Comparison of ENCODE assay signal across 8 mouse cellular contexts in the genomic region with DNA sequence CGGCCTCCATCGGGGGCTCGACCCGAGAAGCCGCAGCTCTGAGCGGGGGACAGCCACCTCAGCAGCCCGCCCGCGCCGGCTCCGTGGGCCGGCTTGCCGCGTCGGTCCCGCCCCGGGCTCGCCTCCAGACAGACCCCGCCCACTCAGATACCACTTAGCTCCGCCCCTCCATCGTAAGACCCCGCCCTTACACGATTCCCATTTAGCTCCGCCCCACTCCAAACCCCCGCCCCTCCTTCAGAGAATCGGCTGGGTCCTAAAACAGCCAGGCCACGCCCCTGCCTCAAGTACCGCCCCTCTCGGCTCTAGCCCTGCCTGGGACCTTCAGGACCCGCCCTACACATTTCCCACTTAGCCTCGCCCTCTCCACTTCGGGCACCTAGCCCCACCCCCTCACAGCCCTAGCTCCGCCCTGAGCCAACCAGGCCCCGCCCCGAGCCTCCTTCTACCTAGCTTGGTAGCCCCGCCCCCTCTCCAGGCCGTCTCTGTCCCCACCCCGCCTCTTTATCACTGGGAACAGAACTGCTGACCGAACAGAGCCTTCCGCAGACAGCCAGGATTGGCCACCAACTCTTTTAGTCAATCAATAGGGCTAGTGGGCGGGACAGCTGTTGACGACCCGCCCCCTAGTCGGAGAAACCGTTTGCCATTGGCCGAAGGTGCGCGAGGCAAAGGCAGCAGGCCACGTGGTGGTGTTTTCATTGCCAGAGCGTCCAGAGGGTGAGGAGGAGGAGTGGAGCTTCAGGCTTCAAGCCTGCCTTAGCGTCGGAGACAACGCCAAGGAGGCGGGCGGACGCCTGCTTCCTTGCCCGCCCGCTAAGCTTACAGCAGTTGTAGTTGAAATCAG. TPM values are rescaled to one million over a fixed set of nuclear protein-coding genes. Genes with fewer than 3 reads are reported as not detected.
A peak's percentile ranks its signal among the peaks of the same experiment; 100 is the strongest.
DNase-seq lines count a peak whose midpoint lies in the region; ATAC-seq and TF ChIP-seq lines count a peak whose summit lies in the region.

Gene Wipi1, minus strand, starts transcription at position 665 of the 847 bp plus-strand sequence.

- TF ChIP-seq CTCF in MEL (IDR thresholded peaks at IDR 0.05 in 2 of 3, conservative IDR thresholded peaks at IDR 0.05 in 1 of 3; ENCODE audit: control insufficient read depth in 1 of 3, insufficient read depth in 1 of 3, low read depth in 2 of 3, low read length in 3 of 3, poor library complexity in 1 of 3, severe bottlenecking in 1 of 3), result no peak
- no peak for TF ChIP-seq CTCF in cerebellum, adult 2 months (IDR thresholded peaks at IDR 0.05; ENCODE audit: borderline replicate concordance, insufficient read depth, low read depth, low read length)
- TF ChIP-seq CTCF in forebrain, postnatal 0 days (IDR thresholded peaks at IDR 0.05; ENCODE audit: low read depth), result peak; percentile 12; the same call in 1 of the 2 replicates

- peak within 1 kb of the TSS; percentile 73 for H3K4me2 ChIP-seq in forebrain, postnatal 0 days (ENCODE audit: low read depth)
- peak within 1 kb of the TSS; percentile 80 for H3K4me2 ChIP-seq in lung, embryonic 15.5 days

- 1% methylated on average over 58 of the region's 58 CpGs for WGBS in cerebellum, adult 2 months
- WGBS in forebrain, postnatal 0 days, result 2% methylated on average over 55 of the region's 58 CpGs
- WGBS in lung, embryonic 15.5 days, result under 1% methylated on average over 58 of the region's 58 CpGs

- no peak for TF ChIP-seq RAD21 in MEL (IDR thresholded peaks at IDR 0.05; ENCODE audit: low read depth, low read length)

- no peaks in the 10 kb centered on the region for H3K9me3 ChIP-seq in MEL (replicated peaks; ENCODE audit: insufficient read depth, low read length)
- no peaks in the 10 kb centered on the region for H3K9me3 ChIP-seq in forebrain, postnatal 0 days (ENCODE audit: low read length)
- H3K9me3 ChIP-seq in lung, embryonic 15.5 days, result no peaks in the 10 kb centered on the region

- peaks cover 0 to 23% of the 10 kb centered on the region in 2 experiments; a peak in 2 of 4 replicates for H3K36me3 ChIP-seq in MEL (ENCODE audit: control insufficient read depth in 1 of 2, insufficient read depth in 2 of 2, low read length in 2 of 2)
- H3K36me3 ChIP-seq in forebrain, postnatal 0 days (ENCODE audit: insufficient read depth), result no peaks in the 10 kb centered on the region
- no peaks in the 10 kb centered on the region for H3K36me3 ChIP-seq in lung, embryonic 15.5 days

- peak; percentile 94 for ATAC-seq in forebrain, postnatal 0 days
- ATAC-seq in lung, embryonic 15.5 days (ENCODE audit: borderline replicate concordance, extremely low read depth, low FRiP score, low TSS enrichment), result peak; percentile 97

- H3K27ac ChIP-seq in MEL (ENCODE audit: control insufficient read depth, low read depth, low read length), result peak within 1 kb of the TSS; percentile 88
- H3K27ac ChIP-seq in cerebellum, adult 2 months (ENCODE audit: insufficient read depth, low read length), result peak within 1 kb of the TSS; percentile 17; the same call in 1 of the 2 replicates
- peak within 1 kb of the TSS; percentile 70 for H3K27ac ChIP-seq in forebrain, postnatal 0 days (ENCODE audit: low read depth, low read length)
- peak within 1 kb of the TSS; percentile 87 for H3K27ac ChIP-seq in lung, embryonic 15.5 days

- H3K79me2 ChIP-seq in MEL (ENCODE audit: control insufficient read depth, insufficient read depth, low read length, poor library complexity), result no peaks in the 10 kb centered on the region

- H3K4me3 ChIP-seq in MEL (ENCODE audit: control insufficient read depth in 1 of 2, insufficient read depth in 1 of 2, low read depth in 2 of 2, low read length in 2 of 2), result peak within 1 kb of the TSS; percentile 72 to 98
- peak within 1 kb of the TSS; percentile 76 for H3K4me3 ChIP-seq in cerebellum, adult 2 months (replicated peaks; ENCODE audit: insufficient read depth, low read depth, low read length)
- peak within 1 kb of the TSS; percentile 73 for H3K4me3 ChIP-seq in forebrain, postnatal 0 days (ENCODE audit: low read depth, low read length)
- peak within 1 kb of the TSS; percentile 63 for H3K4me3 ChIP-seq in lung, embryonic 15.5 days

- peak; percentile 100 for DNase-seq in MEL (ENCODE audit: low read depth, low spot score)
- DNase-seq in cerebellum, adult 2 months, result peak; percentile 97
- peak; percentile 96 for DNase-seq in forebrain, postnatal 0 days
- DNase-seq in heart, postnatal 4 days, result peak; percentile 100
- peak; percentile 98 to 99 for DNase-seq in layer of hippocampus, adult 8-10 months (ENCODE audit: low spot score in 2 of 2)
- DNase-seq in ovary, adult 18-20 months (ENCODE audit: low spot score), result peak; percentile 100
- peak; percentile 95 for DNase-seq in thymus, postnatal 0 days (ENCODE audit: low spot score)

- TF ChIP-seq EP300 in MEL (IDR thresholded peaks at IDR 0.05; ENCODE audit: low read depth in 1 of 2, low read length in 2 of 2), result 0 out of 4 replicates have a peak, but pooled peaks of 1 of the 2 experiments have one; percentile 24

- H3K4me1 ChIP-seq in MEL (ENCODE audit: control insufficient read depth in 1 of 2, insufficient read depth in 2 of 2, low read length in 2 of 2), result peaks cover 12 to 25% of the 10 kb centered on the region in 2 experiments
- peaks cover 5% of the 10 kb centered on the region; the same call in 1 of the 2 replicates for H3K4me1 ChIP-seq in cerebellum, adult 2 months (ENCODE audit: control insufficient read depth, insufficient read depth, low read length)
- peaks cover 12% of the 10 kb centered on the region; the same call in 1 of the 2 replicates for H3K4me1 ChIP-seq in forebrain, postnatal 0 days (ENCODE audit: insufficient read depth)
- peaks cover 25% of the 10 kb centered on the region for H3K4me1 ChIP-seq in lung, embryonic 15.5 days

- peak within 1 kb of the TSS; percentile 67 for H3K9ac ChIP-seq in MEL (ENCODE audit: control insufficient read depth, low read depth, low read length, poor library complexity, severe bottlenecking)
- peak within 1 kb of the TSS; percentile 63 for H3K9ac ChIP-seq in forebrain, postnatal 0 days
- H3K9ac ChIP-seq in lung, embryonic 15.5 days, result peak within 1 kb of the TSS; percentile 64

- peak; percentile 29 to 54; a peak in 2 of 4 replicates for TF ChIP-seq POLR2A in MEL (IDR thresholded peaks at IDR 0.05; ENCODE audit: control insufficient read depth in 1 of 2, insufficient read depth in 1 of 2, low read depth in 1 of 2, low read length in 2 of 2, poor library complexity in 1 of 2)
- TF ChIP-seq POLR2A in cerebellum, adult 2 months (IDR thresholded peaks at IDR 0.05; ENCODE audit: borderline replicate concordance, insufficient read depth, low read length), result peak; percentile 34; the same call in 1 of the 2 replicates

- H3K27me3 ChIP-seq in MEL (ENCODE audit: control insufficient read depth in 1 of 2, insufficient read depth in 2 of 2, low read length in 2 of 2), result no peaks in the 10 kb centered on the region
- H3K27me3 ChIP-seq in cerebellum, adult 2 months (ENCODE audit: control insufficient read depth, insufficient read depth, low read length), result no peaks in the 10 kb centered on the region
- no peaks in the 10 kb centered on the region for H3K27me3 ChIP-seq in forebrain, postnatal 0 days (ENCODE audit: insufficient read depth, low read length)
- no peaks in the 10 kb centered on the region for H3K27me3 ChIP-seq in lung, embryonic 15.5 days

TF ChIP-seq in MEL, 35 proteins besides CTCF, POLR2A, EP300 and RAD21 (continues in another document):
- TF ChIP-seq SIN3A (IDR thresholded peaks at IDR 0.05; ENCODE audit: low read length), result peak; percentile 100
- peak in 1 of 2 experiments; percentile 53; a peak in 1 of 4 replicates for TF ChIP-seq USF2 (IDR thresholded peaks at IDR 0.05; ENCODE audit: borderline replicate concordance in 1 of 2, insufficient read depth in 1 of 2, low read depth in 1 of 2, low read length in 2 of 2)
- TF ChIP-seq MXI1 (IDR thresholded peaks at IDR 0.05; ENCODE audit: low read depth, low read length), result peak; percentile 99
- TF ChIP-seq ZNF384 (IDR thresholded peaks at IDR 0.05; ENCODE audit: low read depth, low read length), result no peak
- TF ChIP-seq USF1 (IDR thresholded peaks at IDR 0.05; ENCODE audit: low read depth, low read length), result peak; percentile 92
- TF ChIP-seq MAX (IDR thresholded peaks at IDR 0.05; ENCODE audit: low read length), result peak; percentile 100
- no peak for TF ChIP-seq RCOR1 (IDR thresholded peaks at IDR 0.05; ENCODE audit: low read depth, low read length)
- TF ChIP-seq ELF1 (IDR thresholded peaks at IDR 0.05; ENCODE audit: low read depth, low read length), result 0 out of 2 replicates have a peak, but pooled peaks have one; percentile 21
- no peak for TF ChIP-seq GATA1 (IDR thresholded peaks at IDR 0.05; ENCODE audit: low read depth, low read length)
- TF ChIP-seq E2F4 (IDR thresholded peaks at IDR 0.05; ENCODE audit: borderline replicate concordance, low read depth, low read length), result no peak
- TF ChIP-seq TBP (IDR thresholded peaks at IDR 0.05; ENCODE audit: low read depth, low read length), result peak; percentile 74; the same call in 1 of the 2 replicates
- TF ChIP-seq MYC (IDR thresholded peaks at IDR 0.05; ENCODE audit: low read depth, low read length), result peak; percentile 73; the same call in 1 of the 2 replicates
- 0 out of 2 replicates have a peak, but pooled peaks have one; percentile 8 for TF ChIP-seq TAL1 (IDR thresholded peaks at IDR 0.05; ENCODE audit: low read length)
- TF ChIP-seq NRF1 (IDR thresholded peaks at IDR 0.05; ENCODE audit: insufficient read depth, low read depth, low read length, poor library complexity, severe bottlenecking), result peak; percentile 54; the same call in 1 of the 2 replicates
- no peak for TF ChIP-seq CHD1 (IDR thresholded peaks at IDR 0.05; ENCODE audit: low read depth, low read length)
- peak; percentile 64; the same call in 1 of the 2 replicates for TF ChIP-seq ETS1 (IDR thresholded peaks at IDR 0.05; ENCODE audit: low read depth, low read length)
- TF ChIP-seq CHD2 (IDR thresholded peaks at IDR 0.05; ENCODE audit: low read length), result no peak
- no peak for TF ChIP-seq ZC3H11A (IDR thresholded peaks at IDR 0.05; ENCODE audit: low read depth, low read length)
- TF ChIP-seq ZKSCAN1 (IDR thresholded peaks at IDR 0.05; ENCODE audit: low read depth, low read length), result no peak

RNA-seq across cellular contexts. Expression of gene Wipi1, which starts in this region (rescaled TPM):
- 2.5 and 2.6 TPM in 2 replicates for total RNA-seq in MEL (2012; rRNA removed)
- polyA plus RNA-seq in MEL (2012; ENCODE audit: insufficient read depth in 1 of 2, insufficient read length in 2 of 2, low read depth in 1 of 2, low replicate concordance in 2 of 2, missing spikeins in 1 of 2), result 1 to 10 TPM in 1 of 2 experiments, not detected in 1; 8.2 TPM
- polyA plus RNA-seq in cerebellum, adult 2 months (2012; rRNA removed), result 20.4 and 23.1 TPM in 2 replicates
- 10.8 and 10.9 TPM in 2 replicates for total RNA-seq in forebrain, postnatal 0 days (2014; rRNA removed)
- polyA plus RNA-seq in forebrain, postnatal 0 days (2015; fragmentation: Nextera tagmentation; extraction: Ambion mirVana), result 11.8 and 16.5 TPM in 2 replicates
- total RNA-seq in heart, postnatal 4 days (2021), result 10 to 100 TPM; 85.0 to 86.1 TPM
- 10 to 100 TPM; 22.9 to 25.6 (median 23.6) TPM for total RNA-seq in layer of hippocampus, adult 8-10 months (2022)
- 42.1 and 44.6 TPM in 2 replicates for polyA plus RNA-seq in lung, embryonic 15.5 days (2015; fragmentation: Nextera tagmentation; extraction: Ambion mirVana)
- polyA plus RNA-seq in thymus, postnatal 0 days (2015; fragmentation: Nextera tagmentation; extraction: Ambion mirVana), result 12.3 and 14.4 TPM in 2 replicates

Comparison
In these comparisons a context has a peak if more than half of its experiments do, and no peak if none do; other contexts are left out.
1. Peak in every context shown above with its lines: DNase-seq, ATAC-seq, H3K4me3 ChIP-seq and H3K27ac ChIP-seq.
2. H3K27ac ChIP-seq: peak in every context shown above with its lines; median percentile 88 in MEL; 87 in lung, embryonic 15.5 days; 70 in forebrain, postnatal 0 days; 17 in cerebellum, adult 2 months.